Mouse (Mus musculus): ENCODE data around the gene Slc4a11. TPM values are rescaled to one million over a fixed set of nuclear protein-coding genes. Genes with fewer than 3 reads are reported as not detected.
A peak's percentile ranks its signal among the peaks of the same experiment; 100 is the strongest.

Gene Slc4a11
- polyA plus RNA-seq, 1 experiment = 13.6 TPM

DNA sequence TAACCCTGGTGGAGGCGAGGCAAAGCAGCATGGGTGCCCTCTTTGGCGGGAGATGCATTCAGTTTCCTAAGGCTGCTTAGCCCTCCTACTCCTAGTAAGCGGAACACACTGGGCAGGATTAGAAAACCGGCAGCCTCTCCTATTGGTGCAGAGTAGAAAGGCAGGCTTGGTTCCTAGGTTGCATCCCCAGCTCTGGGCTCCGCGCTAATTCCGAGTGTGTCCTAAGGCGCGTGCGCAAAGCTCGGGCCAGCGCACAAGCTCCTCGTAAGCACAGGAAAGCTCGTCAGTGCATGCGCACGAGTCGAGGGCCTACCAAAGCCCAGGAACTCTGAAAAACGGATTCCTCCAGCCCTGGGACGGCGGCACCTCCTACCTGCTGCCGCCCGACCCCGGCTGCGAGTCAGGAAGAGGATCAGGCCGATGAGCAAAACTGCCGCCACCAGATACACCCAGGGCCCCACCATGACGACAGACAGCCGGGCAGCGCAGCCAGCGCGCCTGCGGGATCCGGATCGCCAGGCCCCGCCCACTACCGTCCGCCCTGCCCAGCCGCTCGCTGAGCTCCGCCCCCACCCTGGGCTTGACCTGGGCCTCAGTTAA, 33.1 kb downstream of the Slc4a11 start, which contains the start of gene Ddrgk1:
TSS of gene Ddrgk1 (minus strand) at position 558 of the 600 bp plus-strand sequence.
- DNase-seq = peak; percentile 89
- peak within 1 kb of the TSS; percentile 81 for H3K4me3 ChIP-seq (ENCODE audit: control insufficient read depth, insufficient read depth, low read length)
- H3K27ac ChIP-seq (ENCODE audit: control insufficient read depth, insufficient read depth, low read length) = peak within 1 kb of the TSS; percentile 74
- under 1% methylated on average over 40 of the region's 40 CpGs for WGBS
- peaks cover 17% of the 10 kb centered on the region for H3K4me1 ChIP-seq (replicated peaks; ENCODE audit: control insufficient read depth, insufficient read depth, low read length)
- H3K36me3 ChIP-seq (ENCODE audit: control insufficient read depth, insufficient read depth, low read length) = peaks cover 3% of the 10 kb centered on the region; the same call in 1 of the 2 replicates
- H3K27me3 ChIP-seq (ENCODE audit: control insufficient read depth, insufficient read depth, low read length) = no peaks in the 10 kb centered on the region
- TF ChIP-seq CTCF (IDR thresholded peaks at IDR 0.05; ENCODE audit: borderline replicate concordance, control insufficient read depth, extremely low read depth, insufficient read depth, low read length, poor library complexity) (peak; percentile 51; the same call in 1 of the 2 replicates), POLR2A (IDR thresholded peaks at IDR 0.05; ENCODE audit: control insufficient read depth, extremely low read depth, insufficient read depth, low read length, poor library complexity) (peak; percentile 63)

DNA sequence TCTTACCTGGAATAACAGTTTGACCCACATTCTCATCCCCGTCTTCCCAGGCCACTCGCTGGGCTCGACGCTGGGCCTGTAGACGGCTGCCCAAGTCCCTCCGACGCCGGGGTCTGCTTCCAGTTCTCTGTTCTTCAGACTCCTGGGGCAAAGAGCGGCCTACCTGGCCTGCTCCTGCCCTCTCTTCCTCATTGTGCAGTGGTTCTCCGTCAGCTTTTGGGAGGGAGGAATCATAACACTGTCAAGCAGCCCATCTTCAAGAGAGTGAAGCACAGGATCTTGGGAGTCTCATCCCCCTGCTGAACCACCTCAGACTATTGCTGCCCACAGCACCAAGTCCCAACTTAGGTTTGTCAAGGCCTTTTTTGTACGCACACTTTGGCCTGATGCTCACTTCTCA, 34.0 kb downstream of the Slc4a11 start:
- WGBS = 92% methylated on average over 11 of the region's 11 CpGs
- Histone ChIP-seq H3K36me3 (ENCODE audit: control insufficient read depth, insufficient read depth, low read length) (peaks cover 3% of the 10 kb centered on the region; the same call in 1 of the 2 replicates), H3K4me3 (ENCODE audit: control insufficient read depth, insufficient read depth, low read length) (no peak overlapping the region), H3K27me3 (ENCODE audit: control insufficient read depth, insufficient read depth, low read length) (no peaks in the 10 kb centered on the region), H3K4me1 (replicated peaks; ENCODE audit: control insufficient read depth, insufficient read depth, low read length) (peaks cover 17% of the 10 kb centered on the region), H3K27ac (ENCODE audit: control insufficient read depth, insufficient read depth, low read length) (no peak overlapping the region)
- TF ChIP-seq POLR2A (IDR thresholded peaks at IDR 0.05; ENCODE audit: control insufficient read depth, extremely low read depth, insufficient read depth, low read length, poor library complexity) = no peak
- no peak for TF ChIP-seq CTCF (IDR thresholded peaks at IDR 0.05; ENCODE audit: borderline replicate concordance, control insufficient read depth, extremely low read depth, insufficient read depth, low read length, poor library complexity)
- no peak for DNase-seq

DNA sequence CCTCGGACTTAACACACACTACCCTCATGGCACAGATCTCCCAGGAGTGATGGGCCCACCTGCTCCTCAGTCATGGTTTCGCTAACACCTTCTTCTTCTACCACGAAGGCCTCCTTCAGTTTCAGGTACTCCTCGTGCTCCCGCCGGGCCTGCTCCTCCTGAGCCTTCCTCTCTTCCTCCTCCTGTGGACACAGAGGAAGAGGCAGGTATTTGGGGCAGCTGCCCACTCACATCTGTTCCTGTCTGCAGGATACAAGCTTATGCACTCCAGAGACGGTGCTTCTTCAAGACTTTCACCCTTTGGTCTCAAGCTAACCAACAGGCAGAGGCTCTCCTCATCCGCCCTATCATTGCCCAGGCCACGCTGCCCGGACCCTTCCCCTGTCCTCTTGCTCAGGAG, 38.8 kb downstream of the Slc4a11 start:
- Histone ChIP-seq H3K36me3 (ENCODE audit: control insufficient read depth, insufficient read depth, low read length) (peaks cover 15% of the 10 kb centered on the region; the same call in 1 of the 2 replicates), H3K27ac (ENCODE audit: control insufficient read depth, insufficient read depth, low read length) (no peak overlapping the region), H3K4me3 (ENCODE audit: control insufficient read depth, insufficient read depth, low read length) (no peak overlapping the region), H3K4me1 (replicated peaks; ENCODE audit: control insufficient read depth, insufficient read depth, low read length) (peaks cover 5% of the 10 kb centered on the region), H3K27me3 (ENCODE audit: control insufficient read depth, insufficient read depth, low read length) (no peaks in the 10 kb centered on the region)
- 99% methylated on average over 10 of the region's 10 CpGs for WGBS
- no peak for DNase-seq
- TF ChIP-seq CTCF (IDR thresholded peaks at IDR 0.05; ENCODE audit: borderline replicate concordance, control insufficient read depth, extremely low read depth, insufficient read depth, low read length, poor library complexity) = no peak
- no peak for TF ChIP-seq POLR2A (IDR thresholded peaks at IDR 0.05; ENCODE audit: control insufficient read depth, extremely low read depth, insufficient read depth, low read length, poor library complexity)

DNA sequence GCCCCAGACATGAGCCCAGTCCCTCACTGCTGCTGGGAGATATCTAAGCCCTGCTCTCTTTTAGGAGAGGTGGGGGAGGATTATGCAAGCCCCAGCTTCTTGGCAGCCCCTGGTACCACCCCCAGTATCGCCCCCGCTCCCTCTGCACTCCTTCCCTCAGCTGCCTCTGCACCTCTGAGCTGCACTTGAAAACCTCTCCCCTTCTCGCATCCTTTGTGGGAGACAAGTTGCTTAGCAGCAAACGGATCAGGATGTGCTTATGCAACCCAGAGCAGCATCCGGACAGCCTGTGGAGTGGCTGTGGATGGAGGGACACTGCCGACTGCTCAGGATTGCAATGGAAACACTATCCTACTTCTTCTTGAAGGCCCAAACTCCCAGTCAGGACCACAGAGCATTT, 39.8 kb downstream of the Slc4a11 start:
- Histone ChIP-seq H3K4me3 (ENCODE audit: control insufficient read depth, insufficient read depth, low read length) (no peak overlapping the region), H3K36me3 (ENCODE audit: control insufficient read depth, insufficient read depth, low read length) (peaks cover 15% of the 10 kb centered on the region; the same call in 1 of the 2 replicates), H3K27ac (ENCODE audit: control insufficient read depth, insufficient read depth, low read length) (no peak overlapping the region), H3K4me1 (replicated peaks; ENCODE audit: control insufficient read depth, insufficient read depth, low read length) (no peaks in the 10 kb centered on the region), H3K27me3 (ENCODE audit: control insufficient read depth, insufficient read depth, low read length) (no peaks in the 10 kb centered on the region)
- DNase-seq = no peak
- 97% methylated on average over 6 of the region's 6 CpGs for WGBS
- TF ChIP-seq CTCF (IDR thresholded peaks at IDR 0.05; ENCODE audit: borderline replicate concordance, control insufficient read depth, extremely low read depth, insufficient read depth, low read length, poor library complexity) (no peak), POLR2A (IDR thresholded peaks at IDR 0.05; ENCODE audit: control insufficient read depth, extremely low read depth, insufficient read depth, low read length, poor library complexity) (no peak)

DNA sequence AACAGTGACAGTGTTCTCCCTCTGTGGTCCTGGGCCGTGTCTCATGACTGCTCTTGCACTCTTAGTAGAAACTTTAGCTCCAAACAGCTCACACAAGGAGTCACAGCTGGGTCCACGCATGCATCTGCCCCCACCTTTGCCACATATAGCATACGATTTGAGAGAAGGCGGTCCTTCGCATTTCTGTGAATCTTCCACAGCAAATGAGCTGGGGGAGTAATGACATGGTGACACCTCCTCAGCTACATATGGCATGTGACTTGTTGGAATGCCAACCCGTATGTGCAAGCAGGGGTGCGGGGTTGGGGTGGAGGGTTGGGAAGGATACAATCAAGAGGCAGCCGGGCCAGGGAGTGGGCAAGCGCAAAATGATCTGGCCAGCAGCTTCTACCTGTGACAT, 40.8 kb downstream of the Slc4a11 start:
- WGBS = 98% methylated on average over 9 of the region's 9 CpGs
- peaks cover 15% of the 10 kb centered on the region; the same call in 1 of the 2 replicates for H3K36me3 ChIP-seq (ENCODE audit: control insufficient read depth, insufficient read depth, low read length)
- H3K4me1 ChIP-seq (replicated peaks; ENCODE audit: control insufficient read depth, insufficient read depth, low read length) = no peaks in the 10 kb centered on the region
- no peaks in the 10 kb centered on the region for H3K27me3 ChIP-seq (ENCODE audit: control insufficient read depth, insufficient read depth, low read length)
- H3K27ac ChIP-seq (ENCODE audit: control insufficient read depth, insufficient read depth, low read length) = no peak overlapping the region
- TF ChIP-seq POLR2A (IDR thresholded peaks at IDR 0.05; ENCODE audit: control insufficient read depth, extremely low read depth, insufficient read depth, low read length, poor library complexity) (no peak), CTCF (IDR thresholded peaks at IDR 0.05; ENCODE audit: borderline replicate concordance, control insufficient read depth, extremely low read depth, insufficient read depth, low read length, poor library complexity) (no peak)
- no peak overlapping the region for H3K4me3 ChIP-seq (ENCODE audit: control insufficient read depth, insufficient read depth, low read length)
- DNase-seq = no peak

DNA sequence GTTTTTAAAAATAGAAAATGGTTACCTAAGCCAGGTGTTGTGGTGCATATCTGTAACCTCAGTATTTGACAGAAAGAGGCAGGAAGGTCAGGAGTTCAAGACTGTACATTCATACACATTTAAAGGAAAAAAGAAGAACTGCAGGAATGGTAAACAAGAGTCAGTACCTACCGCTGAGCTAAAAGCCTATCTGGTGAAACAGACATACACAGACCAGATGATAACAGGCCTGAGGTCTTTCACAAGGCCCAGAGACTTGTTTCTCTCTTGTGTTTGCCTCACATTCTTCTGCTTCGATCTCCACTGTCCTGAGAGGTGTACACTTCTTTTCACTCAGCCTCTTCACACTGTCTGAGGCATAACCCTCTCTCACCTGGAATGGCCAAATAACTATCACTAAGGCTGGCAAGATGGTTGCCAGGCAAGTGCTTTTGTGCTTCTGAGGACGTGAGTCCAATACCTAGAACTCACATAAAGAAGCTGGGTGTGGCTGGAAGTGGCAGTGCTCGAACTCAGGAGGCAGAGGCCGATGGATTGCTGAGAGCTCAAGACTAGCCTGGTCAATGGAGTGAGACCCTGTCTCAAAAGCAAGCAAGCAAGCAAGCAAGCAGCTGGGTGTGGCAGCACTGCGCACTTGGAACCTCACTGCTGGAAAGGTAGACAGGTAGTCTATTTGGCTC, 41.5 kb downstream of the Slc4a11 start:
- TF ChIP-seq POLR2A (IDR thresholded peaks at IDR 0.05; ENCODE audit: control insufficient read depth, extremely low read depth, insufficient read depth, low read length, poor library complexity) (no peak), CTCF (IDR thresholded peaks at IDR 0.05; ENCODE audit: borderline replicate concordance, control insufficient read depth, extremely low read depth, insufficient read depth, low read length, poor library complexity) (no peak)
- Histone ChIP-seq H3K36me3 (ENCODE audit: control insufficient read depth, insufficient read depth, low read length) (0 out of 2 replicates have a peak, but pooled peaks cover 12% of the 10 kb centered on the region), H3K4me3 (ENCODE audit: control insufficient read depth, insufficient read depth, low read length) (no peak overlapping the region), H3K27me3 (ENCODE audit: control insufficient read depth, insufficient read depth, low read length) (no peaks in the 10 kb centered on the region), H3K27ac (ENCODE audit: control insufficient read depth, insufficient read depth, low read length) (no peak overlapping the region), H3K4me1 (replicated peaks; ENCODE audit: control insufficient read depth, insufficient read depth, low read length) (no peaks in the 10 kb centered on the region)
- DNase-seq = no peak
- 93% methylated on average over 6 of the region's 6 CpGs for WGBS

All from thymus, adult 2 months (tissue).